Mouse (Mus musculus): ENCODE measurements around the gene Ddx10. TPM values are rescaled to one million over a fixed set of nuclear protein-coding genes. Genes with fewer than 3 reads are reported as not detected.

The Ddx10 gene
- polyA plus RNA-seq, 1 experiment from 2014 or later, result 31.8 TPM

DNA sequence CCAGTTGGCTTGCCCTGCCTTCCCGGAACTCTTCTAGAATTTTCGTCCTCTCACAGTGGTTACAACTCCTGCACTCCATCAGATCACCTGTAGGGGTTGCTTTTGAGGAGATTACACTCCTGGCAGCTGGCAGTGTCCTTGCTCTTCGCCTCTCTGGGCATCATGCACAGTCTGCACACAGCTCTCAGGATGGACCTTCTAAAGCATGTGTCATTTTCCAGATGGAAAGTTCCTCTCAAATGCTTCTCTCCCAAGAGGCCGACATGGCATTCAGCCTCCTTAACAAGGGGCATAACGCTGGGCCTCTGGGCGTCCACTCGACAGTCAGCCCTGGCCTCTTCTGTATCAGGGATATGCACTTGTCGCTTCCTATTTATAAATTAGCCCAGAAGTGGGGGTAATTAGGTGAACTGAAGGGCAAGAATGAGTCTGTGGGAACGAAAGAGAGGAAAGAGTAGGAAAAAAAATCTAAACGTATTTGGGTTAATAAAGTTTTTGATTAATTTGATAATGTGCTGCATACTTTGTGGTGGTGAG is 174.2 kb downstream of the Ddx10 start:
- Histone ChIP-seq H3K27me3 (no peaks in the 10 kb centered on the region), H3K4me3 (replicated peaks) (no peak overlapping the region), H3K9me3 (no peaks in the 10 kb centered on the region), H3K4me1 (replicated peaks) (peaks cover 3% of the 10 kb centered on the region; the same call in 1 of the 2 replicates), H3K4me2 (no peak overlapping the region), H3K36me3 (no peaks in the 10 kb centered on the region), H3K9ac (replicated peaks) (no peak overlapping the region), H3K27ac (no peak overlapping the region)
- no peak for ATAC-seq (ENCODE audit: insufficient number of reproducible peaks, insufficient read depth, low FRiP score, low TSS enrichment, low read depth)
- WGBS, result 85% methylated on average over 10 of the region's 10 CpGs

DNA sequence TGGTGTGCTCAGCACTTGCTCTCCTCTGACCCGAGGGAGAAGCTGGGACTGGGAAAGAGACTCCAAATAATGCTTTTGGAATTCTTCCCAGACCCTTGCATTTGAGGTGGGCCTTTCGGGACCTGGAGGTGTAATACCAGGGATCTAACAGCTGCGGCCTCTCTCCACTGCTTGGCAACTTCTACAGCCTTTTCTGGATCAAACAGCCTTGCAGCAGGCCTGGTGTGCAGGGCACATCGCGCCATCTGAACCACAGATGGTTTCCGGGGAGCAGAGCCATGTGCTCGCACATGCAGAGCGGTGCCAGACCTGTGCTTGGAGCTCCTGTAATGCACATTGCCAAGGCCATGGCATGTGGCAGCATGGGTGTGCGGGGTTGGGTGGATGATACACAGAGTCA is 175.8 kb downstream of the Ddx10 start:
- Histone ChIP-seq H3K4me3 (replicated peaks) (no peak overlapping the region), H3K27ac (no peak overlapping the region), H3K36me3 (no peaks in the 10 kb centered on the region), H3K27me3 (no peaks in the 10 kb centered on the region), H3K9me3 (no peaks in the 10 kb centered on the region), H3K9ac (replicated peaks) (no peak overlapping the region), H3K4me1 (replicated peaks) (peaks cover 3% of the 10 kb centered on the region; the same call in 1 of the 2 replicates), H3K4me2 (no peak overlapping the region)
- WGBS, result 84% methylated on average over 9 of the region's 9 CpGs
- 0 out of 2 replicates have a peak, but pooled peaks have one; percentile 42 for ATAC-seq (ENCODE audit: insufficient number of reproducible peaks, insufficient read depth, low FRiP score, low TSS enrichment, low read depth)

DNA sequence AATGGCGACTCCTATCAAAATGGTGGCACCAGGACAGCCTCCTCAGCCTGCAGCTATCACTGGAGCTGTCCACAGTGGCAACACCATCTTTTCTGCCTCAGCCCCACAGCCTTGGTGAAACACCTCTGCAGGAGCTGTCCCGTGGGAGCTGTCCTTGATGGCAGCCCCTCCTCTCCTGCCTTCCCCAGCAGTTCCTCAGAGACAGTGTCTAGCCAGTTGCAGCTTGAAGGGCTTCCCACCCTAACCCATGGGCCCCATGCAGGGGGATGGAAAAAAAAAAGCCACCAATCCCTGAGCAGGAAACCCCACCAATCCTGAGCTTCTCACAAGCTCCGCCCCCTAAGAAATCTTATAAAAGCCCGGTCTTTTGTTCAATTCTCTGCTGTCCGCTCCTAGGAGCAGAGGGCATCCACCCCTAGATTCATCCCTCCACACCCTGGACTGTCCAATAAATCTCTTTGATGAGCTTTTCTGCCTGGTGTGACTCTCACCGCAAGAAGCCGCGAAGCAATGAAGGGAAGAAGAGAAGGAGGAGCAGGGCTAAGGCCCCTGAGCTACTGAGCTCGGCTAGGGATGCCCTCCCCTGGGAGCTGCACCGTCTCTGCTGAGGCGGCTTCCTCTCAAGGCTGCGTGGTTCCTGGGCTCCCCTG is 176.9 kb downstream of the Ddx10 start:
- Histone ChIP-seq H3K27me3 (no peaks in the 10 kb centered on the region), H3K9ac (replicated peaks) (no peak overlapping the region), H3K27ac (peak overlapping the region; percentile 12; the same call in 1 of the 2 replicates), H3K4me2 (no peak overlapping the region), H3K4me1 (replicated peaks) (peaks cover 3% of the 10 kb centered on the region; the same call in 1 of the 2 replicates), H3K4me3 (replicated peaks) (no peak overlapping the region), H3K36me3 (no peaks in the 10 kb centered on the region), H3K9me3 (no peaks in the 10 kb centered on the region)
- no peak for ATAC-seq (ENCODE audit: insufficient number of reproducible peaks, insufficient read depth, low FRiP score, low TSS enrichment, low read depth)
- 79% methylated on average over 12 of the region's 12 CpGs for WGBS

- 92% methylated on average over 5 of the region's 5 CpGs for WGBS
Observed at GRCm38 (mm10) chr9:53068166-53068565, 179.7 kb downstream of the Ddx10 start.

DNA sequence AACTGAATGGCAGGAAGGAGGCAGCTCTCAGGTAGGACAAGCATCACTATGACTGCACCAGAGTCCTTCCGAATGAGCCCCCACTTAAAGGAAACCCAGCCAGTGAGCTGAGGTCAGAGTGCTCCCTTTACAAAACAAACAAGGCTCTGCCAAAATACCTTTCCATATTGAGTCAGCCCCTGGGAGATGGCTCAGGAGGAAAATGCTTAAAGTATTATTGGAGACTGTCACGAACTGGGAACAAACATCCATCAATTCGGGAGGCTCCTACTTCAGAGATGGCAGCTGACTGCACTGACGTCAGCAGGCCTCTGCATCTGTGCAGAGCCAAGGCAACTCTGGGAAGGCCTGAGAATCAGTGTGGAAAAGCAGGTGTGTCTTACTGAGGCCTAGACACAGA is 181.4 kb downstream of the Ddx10 start:
- peaks cover 3% of the 10 kb centered on the region; the same call in 1 of the 2 replicates for H3K4me1 ChIP-seq (replicated peaks)
- no peak overlapping the region for H3K9ac ChIP-seq (replicated peaks)
- H3K27ac ChIP-seq, result peak overlapping the region; percentile 46; the same call in 1 of the 2 replicates
- H3K4me3 ChIP-seq (replicated peaks), result no peak overlapping the region
- H3K27me3 ChIP-seq, result no peaks in the 10 kb centered on the region
- no peaks in the 10 kb centered on the region for H3K9me3 ChIP-seq
- no peak overlapping the region for H3K4me2 ChIP-seq
- WGBS, result 51% methylated on average over 4 of the region's 4 CpGs
- ATAC-seq (ENCODE audit: insufficient number of reproducible peaks, insufficient read depth, low FRiP score, low TSS enrichment, low read depth), result no peak
- no peaks in the 10 kb centered on the region for H3K36me3 ChIP-seq

More at GRCm38 (mm10) chr9:53068166-53068565, 179.7 kb downstream of the Ddx10 start:
- ATAC-seq (ENCODE audit: insufficient number of reproducible peaks, insufficient read depth, low FRiP score, low TSS enrichment, low read depth), result no peak
- no peak overlapping the region for H3K9ac ChIP-seq (replicated peaks)
- H3K36me3 ChIP-seq, result no peaks in the 10 kb centered on the region
- H3K4me2 ChIP-seq, result no peak overlapping the region
- H3K4me1 ChIP-seq (replicated peaks), result peaks cover 3% of the 10 kb centered on the region; the same call in 1 of the 2 replicates
- H3K27me3 ChIP-seq, result no peaks in the 10 kb centered on the region
- no peak overlapping the region for H3K4me3 ChIP-seq (replicated peaks)
- H3K27ac ChIP-seq, result no peak overlapping the region
- no peaks in the 10 kb centered on the region for H3K9me3 ChIP-seq

- no peak overlapping the region for H3K27ac ChIP-seq
Observed at GRCm38 (mm10) chr9:53065028-53065427, 182.8 kb downstream of the Ddx10 start.

DNA sequence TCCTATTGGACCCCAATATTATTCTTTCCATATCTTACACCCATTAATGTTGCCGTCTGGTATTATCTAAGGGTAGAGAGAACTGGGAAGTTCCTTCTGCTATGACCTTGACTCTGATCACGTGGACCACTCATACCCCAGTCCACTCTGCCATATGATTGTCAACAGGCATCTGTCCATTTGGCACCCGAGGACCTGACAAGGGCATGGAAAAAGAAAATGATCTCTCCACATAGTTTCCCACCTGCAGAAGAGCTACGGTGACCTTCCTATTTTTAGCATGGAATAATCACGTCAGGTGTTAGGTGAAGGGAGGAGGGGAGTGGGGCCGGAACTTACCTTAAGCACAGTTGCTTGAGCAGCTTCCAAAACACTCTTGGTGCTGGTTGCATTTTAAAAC is 183.3 kb downstream of the Ddx10 start:
- ATAC-seq (ENCODE audit: insufficient number of reproducible peaks, insufficient read depth, low FRiP score, low TSS enrichment, low read depth), result no peak
- H3K9ac ChIP-seq (replicated peaks), result no peak overlapping the region
- H3K4me1 ChIP-seq (replicated peaks), result no peaks in the 10 kb centered on the region; the same call in 1 of the 2 replicates
- no peak overlapping the region for H3K4me2 ChIP-seq
- 85% methylated on average over 6 of the region's 6 CpGs for WGBS
- H3K27me3 ChIP-seq, result no peaks in the 10 kb centered on the region
- H3K4me3 ChIP-seq (replicated peaks), result no peak overlapping the region
- no peaks in the 10 kb centered on the region for H3K36me3 ChIP-seq
- H3K9me3 ChIP-seq, result no peaks in the 10 kb centered on the region
- no peak overlapping the region for H3K27ac ChIP-seq

More at GRCm38 (mm10) chr9:53065028-53065427, 182.8 kb downstream of the Ddx10 start:
- H3K9me3 ChIP-seq, result no peaks in the 10 kb centered on the region
- no peaks in the 10 kb centered on the region for H3K27me3 ChIP-seq
- no peaks in the 10 kb centered on the region for H3K36me3 ChIP-seq
- no peak overlapping the region for H3K4me2 ChIP-seq
- no peak overlapping the region for H3K9ac ChIP-seq (replicated peaks)
- 56% methylated on average over 2 of the region's 2 CpGs for WGBS
- ATAC-seq (ENCODE audit: insufficient number of reproducible peaks, insufficient read depth, low FRiP score, low TSS enrichment, low read depth), result no peak
- no peak overlapping the region for H3K4me3 ChIP-seq (replicated peaks)
- no peaks in the 10 kb centered on the region; the same call in 1 of the 2 replicates for H3K4me1 ChIP-seq (replicated peaks)

GRCm38 (mm10) chr9:53055306-53055705 is 192.5 kb downstream of the Ddx10 start:
- H3K9ac ChIP-seq (replicated peaks), result no peak overlapping the region
- H3K4me1 ChIP-seq (replicated peaks), result no peaks in the 10 kb centered on the region
- H3K4me3 ChIP-seq (replicated peaks), result no peak overlapping the region
- H3K4me2 ChIP-seq, result no peak overlapping the region
- H3K36me3 ChIP-seq, result no peaks in the 10 kb centered on the region
- H3K27ac ChIP-seq, result no peak overlapping the region
- ATAC-seq (ENCODE audit: insufficient number of reproducible peaks, insufficient read depth, low FRiP score, low TSS enrichment, low read depth), result no peak
- no peaks in the 10 kb centered on the region for H3K27me3 ChIP-seq
- no peaks in the 10 kb centered on the region for H3K9me3 ChIP-seq
- 55% methylated on average over 3 of the region's 3 CpGs for WGBS

Other genes starting within 250 kb of the Ddx10 start
- 1.4 TPM in 2 replicates for gene Exph5, start 53.6 kb upstream of the Ddx10 start, polyA plus RNA-seq (2016; fragmentation: Nextera tagmentation; extraction: Ambion mirVana)
- 15.9 TPM in 2 replicates for gene Kdelc2, start 136.0 kb upstream of the Ddx10 start, polyA plus RNA-seq (2016; fragmentation: Nextera tagmentation; extraction: Ambion mirVana)
- 0.68 TPM in 2 replicates for gene 4930550C14Rik, start 154.3 kb upstream of the Ddx10 start, polyA plus RNA-seq (2016; fragmentation: Nextera tagmentation; extraction: Ambion mirVana)